Mouse (Mus musculus) cerebellum, adult 9-11 months (tissue): ENCODE data around the gene BC028528.
A peak's percentile ranks its signal among the peaks of the same experiment; 100 is the strongest.
"Not testable (repeated sequence)": the region's sequence is repeated elsewhere in the genome, so short reads cannot be mapped to it uniquely, and the experiment has no call there.

Experiments
- DNase-seq: peaks from one replicate; pipeline ENCODE4 v3.0.0; 2022

The BC028528 gene

GRCm38 (mm10) chr3:95891211-95892065 is at the start of gene BC028528:
Gene BC028528, minus strand, starts transcription at chr3:95892005.
- no peak for DNase-seq

DNA sequence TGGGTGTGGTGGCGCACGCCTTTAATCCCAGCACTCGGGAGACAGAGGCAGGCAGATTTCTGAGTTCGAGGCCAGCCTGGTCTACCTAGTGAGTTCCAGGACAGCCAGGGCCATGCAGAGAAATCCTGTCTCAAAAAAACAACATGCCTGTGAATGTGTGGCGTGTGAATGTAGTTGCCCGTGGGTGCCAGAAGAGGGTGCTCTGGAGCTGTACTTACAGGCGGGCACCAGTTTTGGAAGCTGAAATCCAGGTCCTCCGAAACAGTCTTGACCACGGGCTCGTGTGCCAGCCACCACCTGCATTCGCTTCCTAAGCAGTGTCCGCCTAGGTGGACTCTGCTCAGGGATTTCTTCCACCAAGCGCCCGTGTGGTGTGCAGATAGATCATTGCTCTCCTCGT is 47.0 kb upstream of the BC028528 start:
- DNase-seq, result no peak

GRCm38 (mm10) chr3:95938217-95938616 is 46.4 kb upstream of the BC028528 start:
- no peak for DNase-seq

GRCm38 (mm10) chr3:95934448-95934847 is 42.6 kb upstream of the BC028528 start:
- no peak for DNase-seq

DNA sequence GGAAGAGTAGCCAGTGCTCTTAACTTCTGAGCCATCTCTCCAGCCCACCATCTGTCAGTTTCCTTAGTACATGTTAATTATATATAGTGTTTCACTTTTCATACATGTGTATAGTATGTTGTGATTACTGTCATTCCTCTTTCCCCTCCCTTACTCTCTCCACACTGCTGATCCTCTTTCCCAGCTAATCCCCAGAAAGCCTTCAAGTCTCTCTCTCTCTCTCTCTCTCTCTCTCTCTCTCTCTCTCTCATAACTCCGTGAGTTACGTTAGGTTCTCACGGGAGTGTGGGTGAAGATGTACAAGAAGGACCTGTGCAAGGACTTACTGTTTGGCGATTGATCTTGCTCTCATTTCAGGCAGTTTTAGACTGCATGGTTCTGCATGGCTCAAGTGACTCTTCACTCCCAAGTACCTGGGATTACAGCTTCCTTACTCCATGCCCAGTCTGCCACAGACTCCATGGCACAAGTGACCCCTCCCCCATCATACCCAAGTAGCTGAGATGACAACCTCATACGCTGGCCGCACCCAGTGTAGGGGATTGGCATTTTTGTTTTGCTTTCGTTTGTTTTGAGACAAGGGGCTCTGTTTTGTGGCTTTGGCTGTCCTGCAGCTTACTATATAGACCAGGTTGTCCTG is 41.4 kb upstream of the BC028528 start:
- no peak for DNase-seq

- DNase-seq, result no peak
Observed at GRCm38 (mm10) chr3:95932566-95932965, 40.8 kb upstream of the BC028528 start.

DNA sequence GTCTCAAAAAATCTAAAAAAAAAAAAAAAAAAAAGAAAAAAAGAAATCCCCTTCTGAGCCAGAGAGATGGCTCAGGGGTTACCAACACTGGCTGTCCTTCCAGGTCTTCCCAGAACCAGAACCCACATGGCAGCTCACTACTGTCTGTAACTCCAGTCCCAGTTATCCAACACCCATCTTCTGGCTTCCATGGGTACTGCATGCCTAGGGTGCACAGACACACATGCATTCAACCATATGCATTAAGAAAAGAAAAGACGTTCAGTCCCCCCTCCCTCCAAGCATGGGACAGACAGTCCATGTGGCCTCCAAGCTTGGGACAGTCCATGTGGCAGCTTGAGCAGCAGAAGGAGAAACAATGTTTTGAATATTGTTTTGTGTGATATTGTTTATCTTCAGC is 40.4 kb upstream of the BC028528 start:
- no peak for DNase-seq

DNA sequence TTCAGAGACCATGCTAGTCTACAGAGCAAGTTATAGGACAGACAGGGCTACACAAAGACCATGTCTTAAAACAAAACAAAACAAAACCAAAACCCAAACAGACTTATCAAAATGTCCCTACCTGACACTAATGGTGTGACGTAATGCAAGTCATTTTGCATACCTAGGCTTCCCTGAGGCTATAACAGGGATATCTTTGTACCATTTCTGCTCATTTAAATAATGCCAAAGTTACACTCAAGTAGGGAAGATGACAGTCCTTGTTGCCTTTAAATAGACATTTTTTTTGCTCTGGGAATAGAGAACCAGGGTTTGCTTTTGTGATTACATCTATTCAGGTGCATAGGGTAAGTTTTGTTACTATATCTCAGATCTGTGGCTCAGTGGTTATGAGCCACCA is 39.7 kb upstream of the BC028528 start:
- DNase-seq, result no peak

- DNase-seq, result no peak
Observed at GRCm38 (mm10) chr3:95930471-95930789, 38.6 kb upstream of the BC028528 start.

GRCm38 (mm10) chr3:95929581-95930470 is 38.0 kb upstream of the BC028528 start:
- DNase-seq, result peak; percentile 47

- DNase-seq, result peak; percentile 99
Observed at GRCm38 (mm10) chr3:95928658-95929503, 37.1 kb upstream of the BC028528 start, which contains the start of gene Anp32e. Gene Anp32e, plus strand, starts transcription at chr3:95929246.

- DNase-seq, result no peak
Observed at GRCm38 (mm10) chr3:95928261-95928657, 36.5 kb upstream of the BC028528 start.

DNA sequence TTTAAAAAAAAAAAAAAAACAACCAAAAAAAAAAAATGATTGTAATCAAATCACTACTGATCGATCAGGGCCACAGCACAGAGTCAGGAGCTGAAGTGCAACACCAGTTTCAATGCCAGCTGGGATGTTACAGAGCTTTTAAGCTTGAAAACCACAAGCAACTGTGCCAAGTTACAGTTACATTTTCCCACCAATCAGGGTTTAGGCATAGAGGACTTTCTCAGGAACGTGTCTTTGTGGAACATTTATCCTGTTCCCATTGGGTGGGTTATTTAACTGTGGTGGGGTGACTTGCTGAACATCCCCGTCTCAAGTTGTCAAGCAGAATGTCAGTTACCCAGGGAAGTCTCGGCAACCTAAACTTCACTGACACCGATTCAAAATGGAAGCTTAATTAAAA is 33.3 kb upstream of the BC028528 start:
- DNase-seq, result no peak

DNA sequence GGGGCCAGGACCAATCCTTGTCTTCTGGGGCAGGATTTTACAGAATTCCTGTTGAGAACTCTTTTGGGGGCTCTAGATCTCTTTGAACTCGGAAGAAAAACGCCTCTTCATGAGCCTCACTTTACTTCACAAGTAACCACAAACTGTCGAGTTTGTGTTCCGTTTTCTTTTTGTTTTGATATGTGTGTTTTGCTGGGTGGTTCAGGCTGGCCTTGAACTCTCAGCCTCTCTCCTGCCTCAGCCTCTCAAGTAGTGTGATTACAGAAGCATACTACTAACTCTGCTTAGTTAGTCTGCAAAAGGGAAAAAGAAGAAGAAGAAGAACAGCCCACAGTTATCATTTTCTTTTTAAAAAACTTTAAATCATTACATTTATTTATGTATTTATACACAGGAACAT is 32.4 kb upstream of the BC028528 start:
- DNase-seq, result no peak

DNA sequence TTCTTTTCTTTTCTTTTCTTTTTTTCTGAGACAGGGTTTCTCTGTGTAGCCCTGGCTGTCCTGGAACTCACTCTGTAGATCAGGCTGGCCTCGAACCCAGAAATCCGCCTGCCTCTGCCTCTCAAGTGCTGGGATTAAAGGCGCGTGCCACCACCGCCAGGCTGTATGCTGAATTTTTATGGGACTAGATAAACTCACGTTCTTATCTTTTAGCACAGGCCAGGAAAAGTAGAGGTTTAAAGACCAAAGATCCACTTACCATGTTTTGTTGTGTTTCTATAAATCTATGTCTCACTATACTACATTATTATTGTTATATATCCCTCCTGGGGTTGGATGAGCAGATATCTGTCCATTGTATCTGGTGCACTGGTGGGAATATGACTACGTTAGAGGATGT is 31.6 kb upstream of the BC028528 start:
- DNase-seq, result not testable (repeated sequence)

DNA sequence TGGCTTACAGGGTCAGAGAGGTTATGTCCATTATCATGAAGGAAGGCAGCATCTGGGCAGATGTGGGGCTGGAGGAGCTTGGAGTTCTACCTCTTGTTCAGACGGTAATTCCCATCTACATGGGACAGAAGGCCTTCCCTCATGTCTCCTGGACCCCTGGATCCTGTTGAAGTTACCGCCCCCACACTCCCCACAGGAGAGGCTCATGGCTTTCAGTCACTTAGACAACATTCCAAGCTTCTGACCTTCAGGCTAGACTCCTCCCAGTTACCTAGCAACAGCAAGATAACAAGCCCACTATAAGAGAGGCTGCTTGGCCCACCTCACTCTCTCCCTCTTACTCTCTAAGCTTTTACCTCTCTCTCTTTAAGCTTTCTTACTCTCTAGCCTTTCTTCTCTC is 28.7 kb upstream of the BC028528 start:
- not testable (repeated sequence) for DNase-seq

DNA sequence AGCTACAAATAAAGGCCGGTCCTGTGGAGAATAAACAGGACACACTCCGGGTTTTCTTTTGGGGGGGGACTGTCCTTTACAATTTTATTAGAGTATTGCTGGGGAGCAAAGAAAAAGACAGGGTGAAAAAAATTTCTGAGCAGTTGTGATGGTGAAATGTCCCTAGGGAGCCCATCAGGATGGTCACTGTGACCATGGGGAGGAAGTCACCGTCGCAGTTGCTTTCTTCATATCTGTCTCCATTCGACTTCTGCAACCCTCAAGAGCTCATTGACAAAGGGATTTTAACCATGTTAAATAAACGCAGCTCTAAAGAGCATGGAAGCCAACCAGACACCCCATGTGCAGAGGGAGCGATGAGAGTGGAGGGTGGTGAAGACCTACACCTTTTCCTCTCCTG is 25.0 kb upstream of the BC028528 start:
- DNase-seq, result no peak

DNA sequence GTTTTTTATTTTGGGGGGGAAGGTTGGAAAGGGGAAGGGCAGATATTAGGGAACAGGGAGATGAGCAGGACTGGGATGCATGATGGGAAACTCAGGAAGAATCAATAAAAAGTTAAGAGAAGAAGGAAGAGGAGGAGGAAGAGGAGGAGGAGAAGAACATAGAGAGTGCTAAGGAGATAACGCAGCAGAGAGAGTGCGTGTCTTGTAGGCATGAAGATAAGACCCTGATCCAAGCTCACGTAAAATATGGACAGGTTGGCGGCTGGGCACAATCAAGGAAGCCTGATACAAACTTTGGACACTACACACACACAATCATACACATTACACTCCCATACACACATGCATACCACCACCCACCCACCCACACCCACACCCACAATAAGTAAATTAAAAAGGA is 22.9 kb upstream of the BC028528 start:
- no peak for DNase-seq

DNA sequence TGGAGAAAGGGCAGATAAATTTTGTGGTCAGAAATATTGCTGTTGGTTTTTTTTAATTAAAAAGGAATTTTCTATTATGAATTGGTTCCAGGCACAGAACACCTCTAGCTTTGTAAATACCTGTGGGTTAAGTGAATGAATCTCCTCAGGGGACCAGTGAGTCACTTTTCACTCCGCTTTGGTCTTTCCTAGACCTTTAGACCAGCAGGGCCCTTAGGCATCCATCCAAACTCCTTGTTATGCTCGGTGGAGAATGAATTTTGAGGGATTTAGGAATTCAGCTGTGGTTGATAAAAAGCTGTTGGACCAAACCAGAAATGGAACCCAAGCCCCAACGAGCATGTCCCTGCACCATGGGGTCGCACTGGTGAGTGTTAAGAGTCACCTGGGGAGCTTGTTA is 15.8 kb upstream of the BC028528 start:
- no peak for DNase-seq

DNA sequence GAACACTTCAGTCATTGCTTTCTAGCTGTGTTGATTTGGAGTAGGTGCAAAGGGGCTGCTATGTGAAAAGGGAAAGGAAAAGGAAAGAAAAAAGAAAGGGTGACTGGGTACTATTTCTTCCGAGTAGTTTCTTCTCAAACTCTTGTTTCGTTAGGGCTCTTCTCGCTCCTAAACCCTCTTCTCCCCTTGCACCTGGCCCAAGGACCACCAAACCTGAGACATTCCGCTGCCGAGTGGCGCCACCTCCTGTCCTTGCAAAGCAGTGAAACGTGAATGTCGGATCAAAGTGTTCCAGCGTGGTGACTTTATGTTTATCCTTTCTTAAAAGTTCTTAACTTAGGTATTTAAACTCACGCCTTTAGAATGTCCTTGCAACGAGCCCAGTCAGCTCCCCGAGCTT is 15.1 kb upstream of the BC028528 start:
- no peak for DNase-seq

DNA sequence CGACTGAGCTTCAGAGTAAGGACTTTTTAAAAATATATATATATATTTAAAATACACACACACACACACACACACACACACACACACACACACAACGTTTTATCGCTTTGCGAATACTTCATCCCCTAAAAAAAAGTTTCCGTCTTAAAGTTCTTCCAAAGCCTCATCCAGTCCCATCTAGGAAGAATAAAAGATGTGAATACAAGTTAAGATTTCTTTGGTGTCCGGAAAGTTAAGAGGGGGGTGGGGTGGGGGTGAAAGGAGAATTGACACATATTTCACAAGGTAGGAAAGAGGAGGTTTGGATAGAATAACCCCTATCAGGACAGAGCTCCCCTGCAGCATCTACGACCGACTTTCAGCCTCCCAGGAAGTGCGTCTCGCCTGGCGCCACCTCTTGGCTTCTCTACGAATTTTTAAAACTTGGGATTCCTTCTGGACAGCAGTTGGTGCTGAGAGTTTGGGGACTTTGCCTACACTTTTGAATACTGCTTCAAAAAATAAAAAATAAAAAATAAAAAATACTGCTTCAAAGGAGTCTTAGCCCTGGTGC is 14.2 kb upstream of the BC028528 start:
- DNase-seq, result no peak
